Mouse (Mus musculus) heart, adult 8-10 months (tissue): Measurements from ENCODE around the gene Tcf3. TPM values are rescaled to one million over a fixed set of nuclear protein-coding genes. Genes with fewer than 3 reads are reported as not detected.

Experiments used
- DNase-seq: peaks from one replicate; pipeline ENCODE4 v3.0.0; 2022; ENCODE audit warnings: low spot score
- total RNA-seq, 4 experiments: library from RNA; stranded (reverse); gene quantifications; 2 replicates each; pipeline ENCODE4 v1.2.4; 2022

The Tcf3 gene
- total RNA-seq, result 10 to 100 TPM; 15.8 to 18.0 (median 17.6) TPM

- peak; percentile 98 for DNase-seq
Observed at GRCm38 (mm10) chr10:80433513-80434232, at the start of gene Tcf3. TSS of gene Tcf3 (minus strand) at chr10:80433647.

DNA sequence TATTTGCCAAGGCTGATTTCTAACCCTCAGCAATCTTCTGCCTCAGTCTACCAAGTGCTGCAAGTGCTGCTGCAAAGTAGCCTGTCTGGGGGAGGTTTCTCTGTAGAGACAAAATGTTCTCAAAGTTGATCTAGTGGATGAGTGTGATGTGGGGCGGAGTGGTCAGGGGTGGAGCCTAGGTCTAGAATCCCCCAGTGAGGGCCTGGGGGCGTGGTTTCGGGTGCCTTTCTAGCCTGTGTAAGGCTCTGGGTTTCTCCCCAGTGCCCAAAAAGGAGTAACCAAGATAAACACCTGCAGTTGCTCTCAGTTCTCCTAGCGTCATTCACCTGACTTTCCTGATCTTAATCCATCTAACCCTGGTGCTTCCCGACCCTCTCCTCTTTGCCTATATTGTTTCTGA is 47.6 kb upstream of the Tcf3 start:
- no peak for DNase-seq

GRCm38 (mm10) chr10:80478531-80478930 is 45.1 kb upstream of the Tcf3 start:
- DNase-seq, result no peak

DNA sequence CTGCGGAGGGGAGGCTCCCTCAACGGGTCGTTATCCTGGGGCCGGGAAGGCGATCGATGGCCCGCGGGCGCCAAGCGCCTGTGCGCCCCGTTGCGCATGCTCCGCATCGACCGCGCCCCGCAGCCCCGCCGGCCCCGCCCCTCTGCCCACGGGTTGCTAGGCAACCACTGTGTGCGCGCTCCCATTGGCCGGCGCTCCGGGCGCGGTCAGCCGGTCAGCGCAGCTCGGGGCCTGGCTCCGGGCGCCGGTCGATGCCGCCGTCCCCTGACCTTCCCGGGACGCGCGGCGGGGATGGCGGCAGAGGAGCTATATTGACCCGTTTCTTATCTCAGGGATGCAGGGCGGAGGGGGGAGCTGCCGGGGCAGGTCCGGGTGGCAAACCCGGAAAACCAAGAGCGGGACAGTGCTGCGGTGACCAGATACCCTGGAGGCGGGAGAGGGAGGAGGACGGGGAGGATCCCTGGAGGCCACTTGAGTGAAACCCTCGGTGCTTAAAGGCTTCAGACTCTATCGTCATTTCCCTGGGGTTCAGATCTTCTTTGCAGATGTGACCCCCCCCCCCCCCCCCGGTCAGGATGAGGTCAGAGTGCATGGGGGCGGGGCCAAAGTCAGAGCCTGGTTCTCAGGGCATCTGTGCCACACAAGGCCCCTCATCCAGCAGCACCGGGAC is 42.0 kb upstream of the Tcf3 start:
- DNase-seq, result peak; percentile 80

DNA sequence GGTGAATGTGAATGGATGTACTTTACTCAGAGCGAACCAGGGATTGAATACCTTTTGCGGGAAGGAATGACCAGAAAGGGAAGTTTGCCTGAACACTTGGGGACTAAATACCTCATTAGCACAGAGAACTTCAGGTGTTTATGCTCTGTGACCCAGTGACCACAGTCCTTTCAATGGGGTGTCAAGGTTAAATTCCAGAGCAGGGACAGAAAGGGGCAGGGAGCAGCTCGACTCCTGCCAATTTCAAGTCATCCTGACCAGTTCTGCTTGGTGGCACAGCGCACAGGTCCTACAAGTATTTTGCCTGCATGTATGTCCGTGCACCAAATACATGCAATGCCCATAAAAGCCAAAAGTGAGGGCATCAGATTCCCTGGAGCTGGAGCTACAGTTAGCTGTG is 31.6 kb upstream of the Tcf3 start:
- no peak for DNase-seq

GRCm38 (mm10) chr10:80464381-80465035 is 31.1 kb upstream of the Tcf3 start:
- DNase-seq, result no peak

DNA sequence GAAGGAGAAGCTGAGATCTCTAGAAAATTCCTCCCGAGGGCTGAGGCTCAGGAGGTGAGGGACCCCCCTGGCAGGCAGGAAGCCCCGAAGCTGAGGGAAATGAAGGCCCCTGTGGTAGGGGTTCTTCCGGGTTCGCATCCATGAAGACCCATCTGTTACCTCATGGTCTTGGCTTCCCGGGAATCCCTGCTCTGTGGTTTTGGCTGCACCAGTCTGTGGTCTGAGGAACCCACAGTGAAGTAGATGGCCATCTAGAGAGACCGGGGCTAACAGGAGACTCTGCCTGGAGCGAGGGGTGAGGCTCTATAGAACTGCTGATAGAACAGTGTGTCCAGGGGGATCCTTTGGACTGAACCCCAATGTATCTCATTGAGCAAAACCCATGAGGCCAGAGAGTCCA is 27.9 kb upstream of the Tcf3 start:
- DNase-seq, result no peak

DNA sequence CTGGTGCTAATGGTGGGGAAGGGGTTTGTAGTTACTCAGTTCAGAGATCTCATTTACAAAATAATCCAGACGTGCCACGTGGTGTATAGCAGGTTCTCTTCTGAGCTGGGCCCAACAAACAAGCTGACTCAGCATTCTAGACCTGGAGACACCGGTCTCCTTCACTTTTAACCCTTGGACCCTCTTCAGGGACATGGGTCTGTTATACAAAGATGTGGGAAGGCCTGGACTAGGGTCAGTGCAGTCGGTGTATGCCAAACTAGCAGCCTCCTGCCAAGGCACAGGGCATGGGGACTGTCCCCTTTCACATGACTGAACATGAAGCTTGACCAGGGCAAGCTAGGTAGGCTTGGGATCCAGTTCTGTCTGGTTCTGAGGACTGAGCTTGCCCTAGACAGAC is 26.9 kb upstream of the Tcf3 start:
- no peak for DNase-seq

- no peak for DNase-seq
Observed at GRCm38 (mm10) chr10:80459671-80460070, 26.2 kb upstream of the Tcf3 start.

GRCm38 (mm10) chr10:80459236-80459635 is 25.8 kb upstream of the Tcf3 start:
- no peak for DNase-seq

GRCm38 (mm10) chr10:80455697-80456096 is 22.2 kb upstream of the Tcf3 start:
- DNase-seq, result no peak

GRCm38 (mm10) chr10:80454781-80455180 is 21.3 kb upstream of the Tcf3 start:
- no peak for DNase-seq

GRCm38 (mm10) chr10:80453601-80454000 is 20.2 kb upstream of the Tcf3 start:
- no peak for DNase-seq

- DNase-seq, result no peak
Observed at GRCm38 (mm10) chr10:80450599-80450998, 17.2 kb upstream of the Tcf3 start.

DNA sequence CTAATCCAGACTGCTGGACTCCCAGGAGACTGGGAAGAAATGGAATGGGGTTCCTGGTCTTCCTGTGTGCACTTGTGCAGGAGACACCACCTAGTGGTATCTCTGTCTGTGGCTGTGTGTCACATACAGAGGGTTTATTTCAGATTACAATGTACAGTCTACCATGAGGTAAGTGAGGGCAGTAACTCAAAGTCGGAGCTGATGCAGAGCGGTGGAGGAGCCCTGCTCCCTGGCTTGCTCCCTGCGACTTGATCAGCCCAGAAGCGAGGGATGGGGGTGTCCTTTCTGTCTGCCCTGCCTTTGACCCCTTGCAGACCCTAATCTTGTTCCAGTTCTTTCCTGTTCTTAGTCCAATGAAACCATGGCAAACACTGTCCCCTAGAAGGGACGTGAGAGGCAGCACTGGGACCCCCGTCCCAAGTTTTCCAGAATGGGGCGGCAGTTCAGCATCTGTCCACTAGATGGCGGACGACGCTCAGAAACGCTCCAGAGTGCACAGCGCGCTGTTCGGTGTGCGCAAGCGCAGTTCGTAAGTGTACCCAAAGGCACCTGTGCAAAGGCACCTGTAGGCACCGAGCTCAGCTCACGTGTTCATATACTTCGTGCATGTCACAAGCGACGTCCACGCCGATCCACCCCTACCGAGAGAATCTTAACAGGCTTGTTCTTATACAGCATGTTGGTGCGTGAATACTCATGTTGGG is 12.6 kb upstream of the Tcf3 start:
- DNase-seq, result peak; percentile 67

DNA sequence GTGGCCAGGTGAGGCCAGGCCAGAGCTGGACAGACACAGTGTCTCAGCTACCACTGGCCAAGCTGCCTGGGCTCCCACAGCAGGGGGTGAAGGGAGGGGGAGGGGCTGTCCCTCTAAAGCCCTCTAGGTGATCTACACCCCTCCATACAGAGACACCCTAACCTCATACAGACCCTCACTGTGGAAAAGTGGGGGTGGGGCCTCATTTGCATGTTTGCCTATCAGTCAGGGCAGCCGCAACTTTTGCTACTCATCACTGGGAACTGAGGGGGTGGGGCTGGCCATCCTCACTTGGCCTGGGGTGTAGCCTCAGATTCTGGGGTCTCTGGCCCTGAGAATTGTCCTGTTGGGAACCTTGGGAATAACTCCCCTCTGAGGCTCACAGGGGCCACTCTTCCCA is 11.6 kb upstream of the Tcf3 start:
- DNase-seq, result no peak

- no peak for DNase-seq
Observed at GRCm38 (mm10) chr10:80444339-80445045, 11.0 kb upstream of the Tcf3 start.

DNA sequence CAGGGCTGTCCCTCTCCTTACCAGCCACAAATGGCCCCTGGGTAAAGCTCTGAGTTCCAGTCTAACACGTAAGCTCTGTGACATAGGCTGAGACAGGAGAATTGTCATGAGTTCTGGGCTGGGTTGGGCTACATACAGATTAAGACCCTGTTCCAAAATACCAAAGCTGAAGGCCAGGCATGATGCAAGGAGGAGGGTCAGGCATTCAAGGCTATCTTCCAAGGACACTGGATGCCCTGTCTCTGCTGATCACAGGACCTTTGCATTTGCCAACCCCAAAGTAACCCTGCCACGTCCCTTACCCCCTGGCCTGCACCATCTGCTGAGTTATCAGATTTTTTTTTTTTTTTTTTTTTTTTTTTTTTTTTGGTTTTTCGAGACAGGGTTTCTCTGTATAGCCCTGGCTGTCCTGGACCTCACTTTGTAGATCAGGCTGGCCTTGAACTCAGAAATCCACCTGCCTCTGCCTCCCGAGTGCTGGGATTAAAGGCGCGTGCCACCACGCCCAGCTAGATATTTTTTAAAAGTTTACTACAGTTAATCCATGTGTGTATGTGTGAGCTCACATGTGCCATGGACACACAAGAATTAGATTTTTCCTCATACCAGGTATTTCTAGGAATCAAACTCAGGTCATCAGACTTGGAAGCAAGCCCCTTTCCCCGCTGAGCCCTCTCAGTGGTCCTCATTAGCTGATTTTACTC is 10.3 kb upstream of the Tcf3 start:
- no peak for DNase-seq

DNA sequence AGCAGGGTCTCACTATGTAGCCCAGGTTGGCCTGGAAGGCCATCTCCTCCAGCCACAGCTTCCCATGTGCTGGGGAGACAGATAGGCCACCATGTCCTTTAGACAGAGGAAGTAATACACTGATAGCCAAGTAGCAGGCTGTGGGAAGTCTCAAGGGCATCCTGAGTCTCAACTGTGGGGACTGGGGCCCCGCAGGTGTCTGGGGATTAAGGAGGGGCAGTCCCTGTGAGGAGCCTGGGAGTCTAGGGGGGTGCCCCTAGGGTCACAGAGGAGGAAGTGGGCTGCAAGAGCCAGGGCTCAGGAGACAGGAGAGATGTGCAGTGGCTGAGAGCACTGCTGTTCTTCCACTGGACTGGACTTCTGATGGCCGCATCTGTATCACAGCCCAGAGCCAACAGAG is 9.5 kb upstream of the Tcf3 start:
- DNase-seq, result no peak

DNA sequence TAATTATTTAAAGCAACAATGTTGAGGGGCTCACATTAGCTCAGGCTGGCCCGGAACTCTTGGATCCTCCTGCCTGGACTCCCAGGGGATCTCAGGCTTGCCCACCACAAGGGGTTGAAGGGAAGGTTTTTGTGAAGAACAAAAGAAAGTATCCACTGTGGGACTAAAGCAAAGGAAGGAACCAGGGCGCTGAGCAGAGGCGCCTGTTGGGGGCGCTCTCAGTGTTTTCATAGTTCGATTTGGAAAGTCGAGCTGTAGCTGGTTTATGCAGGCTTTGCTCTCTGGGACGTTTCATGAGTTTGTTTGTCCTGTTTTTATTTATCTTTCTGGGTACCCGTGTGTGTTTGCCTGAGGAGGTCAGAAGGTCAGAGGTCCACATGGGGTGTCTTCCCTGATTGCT is 8.2 kb upstream of the Tcf3 start:
- no peak for DNase-seq

DNA sequence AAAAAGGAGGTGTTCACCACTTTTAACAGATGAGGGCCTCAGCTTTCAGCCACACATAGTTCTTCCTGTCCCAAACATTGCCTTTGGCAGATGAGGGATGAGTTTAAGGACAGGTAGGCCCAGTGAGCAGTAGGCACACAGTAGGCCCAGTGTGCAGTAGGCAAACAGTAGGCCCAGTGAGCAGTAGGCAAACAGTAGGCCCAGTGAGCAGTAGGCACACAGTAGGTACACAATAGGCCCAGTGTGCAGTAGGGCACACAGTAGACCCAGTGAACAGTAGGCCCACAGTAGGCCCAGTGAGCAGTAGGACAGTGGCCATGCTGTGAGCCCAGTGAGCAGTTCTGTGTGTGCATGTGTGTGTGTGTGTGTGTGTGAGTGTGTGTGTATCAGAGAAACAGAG is 6.6 kb upstream of the Tcf3 start:
- DNase-seq, result no peak
